Mouse (Mus musculus): Measurements from ENCODE around the gene Stat1.

The Stat1 gene

DNA sequence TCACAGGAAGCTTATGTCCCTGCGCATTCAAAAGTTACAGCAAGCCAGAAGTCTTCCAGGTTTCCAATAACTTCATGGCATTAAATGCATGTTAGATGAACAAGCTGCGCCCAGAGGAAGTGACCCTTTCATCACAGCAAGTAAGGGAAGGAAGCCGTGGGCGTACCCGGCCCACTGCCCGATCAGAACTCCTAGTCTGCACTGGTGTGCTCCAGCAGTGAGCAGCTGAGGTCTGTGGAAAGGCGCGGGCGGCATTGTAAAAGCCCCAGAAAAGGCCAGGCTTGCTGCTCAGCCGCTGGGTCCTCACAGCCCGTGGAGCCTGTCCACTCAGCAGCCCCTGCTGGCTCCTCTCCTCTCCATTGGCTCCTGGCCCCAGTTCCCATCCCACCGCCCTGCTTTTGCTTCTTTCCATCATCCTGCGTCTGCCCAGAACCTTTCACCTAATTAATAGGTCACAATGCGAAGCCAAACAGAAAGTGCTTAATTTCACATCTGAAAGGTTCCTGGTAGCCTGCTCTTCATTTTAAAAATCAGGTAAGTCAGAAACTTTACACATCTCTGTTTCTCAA is 47.5 kb downstream of the Stat1 start:
- no peak for DNase-seq

DNA sequence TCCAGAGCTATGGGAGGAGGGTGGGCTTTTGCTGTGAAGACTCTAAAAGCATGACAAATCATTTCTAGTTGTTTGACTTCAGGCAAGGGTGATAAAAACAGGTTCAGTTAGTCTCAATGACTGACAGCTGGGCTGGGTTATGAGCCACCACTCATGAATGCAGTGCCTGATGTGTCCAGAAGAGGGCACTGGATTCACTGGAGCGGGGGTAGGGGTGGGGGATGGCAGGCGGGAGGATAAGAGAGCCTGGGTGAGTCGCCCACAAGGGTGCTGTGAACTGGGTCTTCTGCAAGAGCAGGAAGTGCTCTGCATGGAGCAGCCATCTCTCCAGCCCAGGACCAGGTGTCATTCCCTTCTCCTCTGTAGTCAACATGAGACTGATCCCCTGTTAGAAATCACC is 50.8 kb downstream of the Stat1 start:
- peak; percentile 57 to 63 for DNase-seq

DNA sequence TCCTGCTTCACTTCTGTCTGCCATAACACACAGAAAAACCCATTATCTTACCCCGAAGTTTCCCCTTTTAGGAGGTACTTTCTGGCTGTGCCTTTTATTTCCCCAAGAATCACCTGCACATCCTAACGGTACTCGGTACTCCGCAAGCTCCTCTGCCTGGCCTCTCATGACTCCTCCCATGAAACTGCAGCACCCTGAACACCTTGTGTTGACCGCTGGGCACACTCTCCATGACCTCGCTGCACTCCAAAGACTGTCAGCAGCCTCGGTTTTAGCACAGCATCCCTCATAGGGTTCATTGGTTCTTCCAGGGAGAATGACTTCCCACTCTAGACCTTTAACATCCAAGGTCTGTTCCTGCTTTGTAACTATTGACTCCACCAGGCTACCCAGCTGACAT is 51.5 kb downstream of the Stat1 start:
- no peak for DNase-seq

DNA sequence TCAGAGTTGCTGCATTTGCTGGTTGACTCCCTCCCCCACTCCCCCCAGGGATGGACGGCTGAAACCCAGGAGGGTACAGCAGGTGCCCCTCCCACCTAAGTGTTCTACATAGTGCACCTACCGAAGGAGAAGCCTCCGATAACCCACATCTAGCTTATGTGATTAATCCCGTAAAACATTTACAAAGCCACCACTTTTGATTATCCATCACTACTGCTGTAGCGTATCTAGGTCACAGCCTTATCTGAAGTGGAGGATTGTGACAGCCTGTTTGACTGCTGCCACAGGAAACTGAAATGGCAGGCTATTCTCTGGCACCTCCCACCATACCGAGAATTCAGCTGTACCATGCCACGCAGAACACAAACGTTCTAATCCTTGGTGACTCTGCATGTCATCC is 52.0 kb downstream of the Stat1 start:
- no peak for DNase-seq

DNA sequence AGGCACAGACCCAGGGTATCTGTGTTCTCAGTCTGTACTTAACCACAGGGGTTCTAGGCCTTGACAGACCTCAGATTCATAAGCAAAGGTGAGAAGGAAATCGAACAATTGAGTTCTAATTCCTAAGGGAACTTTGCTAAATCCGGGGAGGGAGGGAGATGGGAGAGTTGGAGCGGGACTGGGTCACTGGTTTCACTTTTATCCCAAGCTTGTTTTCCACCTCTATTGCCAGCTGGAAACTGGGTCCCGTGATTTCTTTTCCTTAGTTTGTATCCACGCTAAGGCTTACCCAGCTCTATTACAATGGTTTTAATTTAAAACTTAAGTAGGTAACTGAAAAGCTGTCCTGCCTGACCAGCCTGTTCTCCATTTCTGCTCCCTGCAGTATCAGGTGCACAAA is 56.1 kb downstream of the Stat1 start:
- no peak for DNase-seq

DNA sequence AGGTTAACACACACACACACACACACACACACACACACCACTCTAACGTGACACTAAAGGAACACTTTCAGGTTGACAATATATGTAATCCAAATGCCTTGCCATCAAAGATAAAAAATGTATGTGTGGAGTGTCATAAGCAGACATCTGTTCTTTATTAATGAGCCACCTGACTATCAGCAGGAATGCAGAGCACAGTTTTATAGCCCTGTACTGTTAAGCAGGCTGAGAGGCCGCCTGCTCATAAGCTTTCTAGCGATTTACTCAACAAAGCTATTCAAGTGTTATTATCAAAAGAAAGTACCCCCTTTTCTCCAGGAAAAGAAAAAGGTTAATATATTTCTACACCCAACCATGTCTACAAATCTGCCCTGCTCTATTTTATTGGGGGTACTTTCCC is 56.7 kb downstream of the Stat1 start:
- no peak for DNase-seq

DNA sequence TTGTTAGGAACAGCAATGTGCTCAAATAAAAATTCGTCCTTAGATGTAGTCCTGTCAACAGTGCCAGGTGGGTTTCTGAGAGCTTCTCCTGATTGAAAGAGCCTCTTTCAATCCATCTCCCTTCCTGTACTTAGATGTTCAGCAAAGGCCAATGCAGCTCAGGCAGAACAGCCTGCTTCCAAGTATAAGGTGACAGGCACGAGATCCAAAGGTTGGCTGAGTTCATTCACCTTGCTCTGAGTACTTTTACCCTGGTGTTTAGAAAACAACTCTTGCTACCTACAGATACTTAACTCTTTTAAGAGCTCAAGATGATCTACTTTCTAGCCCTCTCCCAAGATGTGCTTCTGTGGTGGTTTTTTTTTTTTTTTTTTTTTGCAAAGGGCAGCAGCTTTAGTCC is 57.8 kb downstream of the Stat1 start:
- DNase-seq = peak in 1 of 2 experiments; percentile 0

DNA sequence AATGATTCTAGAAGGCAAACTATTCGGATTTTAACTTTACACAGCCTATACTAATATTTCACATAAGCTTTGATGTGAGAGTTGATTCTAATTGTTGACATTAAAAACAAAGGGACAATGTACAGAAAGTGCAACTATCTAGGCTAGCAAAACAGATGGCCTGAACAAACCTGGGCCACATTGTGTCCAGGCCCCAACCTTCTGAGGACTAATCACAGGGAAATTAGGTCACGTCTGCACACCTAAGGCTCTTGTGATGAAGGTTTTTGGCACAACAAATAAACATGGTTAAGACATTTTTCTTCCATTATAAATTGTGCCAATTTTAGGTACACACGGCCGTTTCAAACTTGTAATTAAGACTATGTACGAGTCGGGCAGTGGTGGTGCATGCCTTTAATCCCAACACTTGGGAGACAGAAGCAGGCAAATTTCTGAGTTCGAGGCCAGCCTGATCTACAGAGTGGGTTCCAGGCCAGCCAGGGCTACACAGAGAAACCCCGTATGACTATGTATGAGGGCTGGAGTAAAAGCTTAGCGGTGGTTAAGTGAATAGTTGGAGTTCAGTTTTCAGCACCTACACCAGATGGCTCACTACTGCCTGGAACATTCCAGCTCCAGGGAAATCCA is 60.8 kb downstream of the Stat1 start:
- peak in 1 of 2 experiments; percentile 0 for DNase-seq

DNA sequence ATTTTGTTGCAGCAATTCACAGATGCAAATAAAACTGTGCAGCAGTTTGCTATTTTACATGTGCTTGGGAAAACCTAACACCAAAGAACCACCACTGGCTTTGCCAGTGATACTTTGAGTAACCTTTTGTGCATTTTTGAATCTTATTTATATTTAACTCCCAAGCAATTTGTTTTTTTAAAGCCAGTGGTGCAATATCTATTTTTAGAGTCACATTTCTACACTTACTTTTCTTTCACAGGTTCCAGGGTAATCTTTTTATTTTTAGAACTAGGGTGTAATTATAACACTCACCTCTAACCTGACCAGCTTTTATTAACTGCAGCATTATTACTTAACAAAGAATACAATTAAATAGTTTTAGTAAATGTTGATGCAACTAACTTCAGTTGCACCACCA is 62.8 kb downstream of the Stat1 start:
- no peak for DNase-seq

DNA sequence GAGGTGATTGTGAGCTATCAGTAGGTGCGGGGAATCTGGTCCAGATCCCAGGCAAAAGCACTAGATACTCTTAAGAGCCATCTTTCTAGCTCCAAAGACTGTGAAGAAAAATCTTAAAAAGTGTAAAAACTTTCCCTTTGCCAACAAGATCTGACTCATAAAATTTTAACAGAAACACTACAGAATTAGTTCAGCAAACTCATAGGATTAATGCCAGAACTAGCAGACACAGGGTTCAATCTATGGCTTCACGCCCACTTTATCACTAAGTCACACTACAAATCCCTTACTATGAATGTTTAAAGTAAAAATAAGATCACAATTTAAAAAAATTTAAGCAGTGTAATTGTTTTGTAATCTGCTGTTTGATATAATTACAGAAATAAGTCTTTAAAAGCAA is 63.8 kb downstream of the Stat1 start:
- DNase-seq = no peak
